Mouse (Mus musculus) kidney, embryonic 14.5 days (tissue): ENCODE measurements around the gene Nhlh1. TPM values are rescaled to one million over a fixed set of nuclear protein-coding genes. Genes with fewer than 3 reads are reported as not detected.

Source experiments
- ATAC-seq: fragments of 200-750 bp; cut with Nextera tagmentation; 2 replicates; pipeline ENCODE4 v1.8.0; 2017; ENCODE audit warnings: moderate number of reproducible peaks, mild to moderate bottlenecking, moderate TSS enrichment, moderate library complexity; ENCODE audit not compliant: low FRiP score, low TSS enrichment
- H3K27ac ChIP-seq: fragments of 300-500 bp; sonication (generic); 2 replicates; pipeline ENCODE4 v1.5.1; 2014; ENCODE audit warnings: low read depth, mild to moderate bottlenecking, low read length, moderate library complexity, mixed read lengths
- H3K27me3 ChIP-seq: fragments of 300-500 bp; sonication (generic); 2 replicates; pipeline ENCODE4 v1.6.1; 2014; ENCODE audit warnings: mild to moderate bottlenecking, low read length; ENCODE audit not compliant: control insufficient read depth, insufficient read depth
- H3K36me3 ChIP-seq: fragments of 300-500 bp; sonication (generic); 2 replicates; pipeline ENCODE4 v1.6.1; 2014; ENCODE audit warnings: low read length, mixed read lengths; ENCODE audit not compliant: control insufficient read depth, insufficient read depth
- H3K4me1 ChIP-seq: fragments of 300-500 bp; sonication (generic); 2 replicates; pipeline ENCODE4 v1.6.1; 2014; ENCODE audit warnings: low read length, mixed read lengths; ENCODE audit not compliant: control insufficient read depth, insufficient read depth
- H3K4me2 ChIP-seq: fragments of 300-500 bp; sonication (generic); replicated peaks from 2 replicates; pipeline ENCODE4 v1.6.1; 2014; ENCODE audit warnings: low read depth, mild to moderate bottlenecking, low read length
- H3K4me3 ChIP-seq: fragments of 300-500 bp; sonication (generic); 2 replicates; pipeline ENCODE4 v1.5.1; 2014; ENCODE audit warnings: mild to moderate bottlenecking, low read length
- H3K9ac ChIP-seq: fragments of 300-500 bp; sonication (generic); 2 replicates; pipeline ENCODE4 v1.6.1; 2014; ENCODE audit warnings: low read depth, mild to moderate bottlenecking, low read length, moderate library complexity
- H3K9me3 ChIP-seq: fragments of 300-500 bp; sonication (generic); 2 replicates; pipeline ENCODE4 v1.6.1; 2016; ENCODE audit warnings: low read length; ENCODE audit not compliant: control insufficient read depth
- WGBS: fragments of 180-500 bp; shearing (Covaris S2); extraction: QIAGEN DNeasy Blood & Tissue Kit; methylation state at CpG from one replicate; pipeline ENCODE4 v1.1.7; 2014; 5-methylcytosine and 5-hydroxymethylcytosine counted together
- polyA plus RNA-seq: library from polyadenylated mRNA; unstranded; fragments of >200 nt; fragmentation: Nextera tagmentation; extraction: Ambion mirVana; gene quantifications from 2 replicates; pipeline ENCODE4 v1.2.1, GENCODE M21; 2014

Gene Nhlh1
- polyA plus RNA-seq = not detected in 2 replicates

DNA sequence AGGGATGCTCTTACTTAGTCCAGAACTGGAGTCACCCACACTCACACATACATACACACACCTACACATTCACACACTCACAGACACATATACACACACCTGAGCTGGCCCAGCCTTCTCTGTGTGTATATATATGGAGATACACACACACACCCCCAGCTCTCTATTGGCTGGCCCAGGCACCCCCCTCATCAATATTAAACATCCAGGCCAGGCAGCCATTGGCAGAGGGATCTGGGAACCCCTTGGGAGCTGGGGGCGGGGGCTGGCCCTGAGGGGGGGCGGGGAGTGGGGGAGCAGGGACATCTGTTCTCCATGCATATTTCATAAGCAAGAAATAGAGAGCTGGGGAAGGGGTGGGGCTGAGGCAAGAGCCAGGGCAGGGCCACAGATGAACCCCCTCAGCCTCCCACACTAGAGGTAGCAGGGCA is at the start of gene Nhlh1:
TSS of gene Nhlh1 (minus strand) at position 83 of the 431 bp plus-strand sequence.
- H3K9ac ChIP-seq = no peak within 1 kb of the TSS
- H3K9me3 ChIP-seq = no peaks in the 10 kb centered on the region
- peaks cover 13% of the 10 kb centered on the region for H3K4me1 ChIP-seq
- no peak for ATAC-seq
- H3K4me2 ChIP-seq = no peak within 1 kb of the TSS
- H3K27ac ChIP-seq = no peak within 1 kb of the TSS
- no peaks in the 10 kb centered on the region for H3K36me3 ChIP-seq
- no peak within 1 kb of the TSS for H3K4me3 ChIP-seq
- WGBS = 50% methylated on average over 2 of the region's 2 CpGs
- peaks cover 9% of the 10 kb centered on the region for H3K27me3 ChIP-seq

DNA sequence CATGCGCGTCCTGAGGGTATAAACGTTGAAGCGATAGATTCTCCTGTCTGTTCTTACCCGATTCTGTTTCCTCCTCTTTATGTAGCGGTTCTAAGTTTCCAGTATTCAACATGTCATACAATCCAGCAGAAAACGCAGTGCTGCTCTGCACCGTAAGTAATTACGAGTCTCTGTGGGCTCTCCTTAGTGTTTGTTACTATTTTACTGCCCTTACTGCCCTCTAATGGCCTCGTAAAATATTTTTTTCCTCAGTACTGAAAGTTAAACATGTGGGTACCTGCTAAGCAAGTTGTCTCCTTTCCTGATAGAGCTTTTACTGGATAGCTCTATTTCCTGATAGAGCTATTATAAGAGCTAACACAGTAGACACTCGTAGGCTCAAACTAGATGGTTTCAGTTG is 47.7 kb upstream of the Nhlh1 start:
- Histone ChIP-seq H3K27ac (no peak overlapping the region), H3K4me2 (no peak overlapping the region), H3K36me3 (peaks cover 93% of the 10 kb centered on the region), H3K27me3 (no peaks in the 10 kb centered on the region), H3K4me3 (no peak overlapping the region), H3K4me1 (no peaks in the 10 kb centered on the region), H3K9me3 (no peaks in the 10 kb centered on the region), H3K9ac (no peak overlapping the region)
- WGBS = 78% methylated on average over 11 of the region's 11 CpGs
- no peak for ATAC-seq

DNA sequence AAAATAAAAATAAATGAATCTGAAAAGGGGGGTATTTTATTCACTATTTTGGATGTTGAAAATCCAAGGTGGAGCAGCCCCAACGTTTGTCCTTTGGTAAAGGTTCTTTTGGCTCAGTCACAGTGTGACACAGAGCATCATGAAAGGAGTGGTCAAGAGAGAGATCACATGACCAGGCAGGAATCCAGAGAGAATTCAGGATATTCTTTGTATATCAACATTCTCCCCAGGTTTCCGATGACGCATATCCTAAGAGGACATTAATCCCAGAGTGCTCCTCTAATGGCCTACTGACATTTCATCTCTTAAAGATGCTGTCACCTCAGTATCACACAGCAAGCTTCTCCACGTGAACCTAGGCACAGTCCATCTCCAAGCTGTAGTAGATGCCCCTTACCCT is 46.2 kb upstream of the Nhlh1 start:
- Histone ChIP-seq H3K4me1 (no peaks in the 10 kb centered on the region), H3K27me3 (no peaks in the 10 kb centered on the region), H3K4me3 (no peak overlapping the region), H3K9me3 (no peaks in the 10 kb centered on the region), H3K27ac (no peak overlapping the region), H3K9ac (no peak overlapping the region), H3K36me3 (peaks cover 90% of the 10 kb centered on the region), H3K4me2 (no peak overlapping the region)
- ATAC-seq = no peak
- 86% methylated on average over 4 of the region's 4 CpGs for WGBS

DNA sequence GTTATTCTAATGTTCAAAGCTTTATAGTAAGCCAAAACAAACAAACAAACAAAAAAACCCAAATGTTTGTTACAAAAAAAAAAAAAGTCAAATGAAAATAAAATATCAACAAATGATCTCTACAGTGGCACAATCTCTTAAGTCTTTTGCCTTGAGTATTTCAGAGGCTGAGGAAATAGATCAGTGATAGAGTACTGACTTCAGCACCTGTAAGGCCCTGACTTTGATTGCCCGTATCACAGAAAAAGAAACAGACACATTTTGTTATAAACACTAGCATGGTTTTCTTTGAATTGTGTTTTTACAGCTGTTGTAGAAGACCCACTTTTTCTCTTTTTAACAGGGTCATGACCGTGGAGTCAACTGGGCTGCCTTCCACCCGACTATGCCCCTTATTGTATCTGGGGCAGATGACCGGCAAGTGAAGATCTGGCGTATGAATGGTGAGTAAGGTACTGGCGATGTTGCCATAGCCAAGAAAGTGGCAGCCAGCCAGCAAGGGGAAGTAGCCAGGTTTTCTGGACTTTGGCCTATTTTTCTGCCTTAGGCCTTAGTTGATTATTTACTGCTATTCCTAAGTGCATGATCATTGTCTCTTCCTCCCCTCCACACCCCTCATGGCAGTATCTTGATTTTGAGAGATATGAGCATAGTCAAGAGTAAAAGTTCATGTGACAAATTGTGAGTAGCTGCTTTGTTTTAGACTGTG is 42.1 kb upstream of the Nhlh1 start:
- WGBS = 85% methylated on average over 6 of the region's 6 CpGs
- H3K27ac ChIP-seq = no peak overlapping the region
- no peak for ATAC-seq
- H3K4me2 ChIP-seq = no peak overlapping the region
- H3K36me3 ChIP-seq = peaks cover 85% of the 10 kb centered on the region
- no peak overlapping the region for H3K9ac ChIP-seq
- no peaks in the 10 kb centered on the region for H3K9me3 ChIP-seq
- no peak overlapping the region for H3K4me3 ChIP-seq
- no peaks in the 10 kb centered on the region for H3K27me3 ChIP-seq
- H3K4me1 ChIP-seq = no peaks in the 10 kb centered on the region

DNA sequence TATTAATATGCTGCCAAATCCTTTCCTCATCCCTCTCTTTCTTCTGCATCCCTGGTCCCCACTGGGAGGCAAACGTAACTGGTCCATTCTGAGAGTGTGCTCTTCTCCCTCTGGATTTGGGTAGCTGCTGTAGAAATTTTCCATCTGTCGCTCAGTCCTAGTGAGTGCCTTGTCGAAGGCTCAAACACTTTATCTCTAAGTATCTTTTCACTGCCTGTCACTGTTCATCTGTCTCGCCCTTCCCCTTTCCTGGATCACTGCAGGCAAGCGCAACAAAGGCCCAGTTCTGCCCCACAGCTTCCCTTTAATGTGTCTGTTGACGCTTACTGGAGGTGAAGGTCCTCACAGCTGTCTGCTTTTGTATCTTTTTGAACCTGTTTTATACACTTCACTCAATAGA is 37.8 kb upstream of the Nhlh1 start:
- Histone ChIP-seq H3K4me3 (no peak overlapping the region), H3K4me2 (no peak overlapping the region), H3K4me1 (no peaks in the 10 kb centered on the region), H3K9me3 (no peaks in the 10 kb centered on the region), H3K27me3 (no peaks in the 10 kb centered on the region), H3K9ac (no peak overlapping the region), H3K36me3 (peaks cover 84% of the 10 kb centered on the region), H3K27ac (no peak overlapping the region)
- 83% methylated on average over 6 of the region's 6 CpGs for WGBS
- no peak for ATAC-seq

DNA sequence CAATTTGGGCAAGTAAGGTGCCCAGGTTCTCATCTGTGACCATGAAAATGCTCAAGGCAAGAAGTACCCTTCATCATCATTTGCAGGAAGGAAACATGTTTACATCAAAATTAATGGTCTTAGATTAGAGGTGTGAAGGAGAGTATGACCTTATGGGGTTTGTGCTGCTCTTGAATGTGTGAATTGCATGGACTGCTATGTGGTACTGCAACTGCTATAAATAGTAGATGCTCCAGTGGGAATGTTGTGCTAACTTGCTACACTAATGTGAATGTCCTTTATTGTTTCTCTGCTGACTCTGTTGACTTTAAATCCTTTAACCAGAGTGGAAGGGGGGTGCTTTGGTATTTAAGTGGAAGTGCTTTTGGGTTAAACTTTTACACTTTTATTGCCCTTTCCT is 36.9 kb upstream of the Nhlh1 start:
- Histone ChIP-seq H3K4me3 (no peak overlapping the region), H3K4me1 (no peaks in the 10 kb centered on the region), H3K4me2 (no peak overlapping the region), H3K27ac (no peak overlapping the region), H3K36me3 (peaks cover 87% of the 10 kb centered on the region), H3K27me3 (no peaks in the 10 kb centered on the region), H3K9ac (no peak overlapping the region), H3K9me3 (no peaks in the 10 kb centered on the region)
- ATAC-seq = no peak

DNA sequence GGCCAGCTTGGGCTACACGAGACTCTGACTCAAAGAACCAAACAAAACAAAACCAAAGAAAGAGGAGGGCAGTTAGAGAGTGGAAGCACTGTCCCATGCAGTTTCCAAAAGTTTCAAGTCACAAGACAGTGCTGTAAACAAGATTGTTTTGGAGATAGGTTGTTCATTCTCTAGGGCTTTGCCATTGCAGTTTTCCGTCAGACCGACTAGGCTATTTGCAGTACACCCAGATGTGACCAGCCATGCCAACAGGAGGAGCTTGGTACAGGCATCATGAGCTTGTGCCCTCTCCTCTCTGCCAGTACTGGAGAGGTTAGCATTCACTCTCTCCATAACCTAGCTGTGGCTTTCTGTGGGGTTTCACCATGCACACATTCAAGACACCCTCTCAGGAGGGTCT is 36.1 kb upstream of the Nhlh1 start:
- Histone ChIP-seq H3K4me2 (no peak overlapping the region), H3K4me3 (no peak overlapping the region), H3K4me1 (no peaks in the 10 kb centered on the region), H3K27me3 (no peaks in the 10 kb centered on the region), H3K9me3 (no peaks in the 10 kb centered on the region), H3K36me3 (peaks cover 90% of the 10 kb centered on the region), H3K9ac (no peak overlapping the region), H3K27ac (no peak overlapping the region)
- no peak for ATAC-seq
- WGBS = 72% methylated on average over 3 of the region's 3 CpGs

DNA sequence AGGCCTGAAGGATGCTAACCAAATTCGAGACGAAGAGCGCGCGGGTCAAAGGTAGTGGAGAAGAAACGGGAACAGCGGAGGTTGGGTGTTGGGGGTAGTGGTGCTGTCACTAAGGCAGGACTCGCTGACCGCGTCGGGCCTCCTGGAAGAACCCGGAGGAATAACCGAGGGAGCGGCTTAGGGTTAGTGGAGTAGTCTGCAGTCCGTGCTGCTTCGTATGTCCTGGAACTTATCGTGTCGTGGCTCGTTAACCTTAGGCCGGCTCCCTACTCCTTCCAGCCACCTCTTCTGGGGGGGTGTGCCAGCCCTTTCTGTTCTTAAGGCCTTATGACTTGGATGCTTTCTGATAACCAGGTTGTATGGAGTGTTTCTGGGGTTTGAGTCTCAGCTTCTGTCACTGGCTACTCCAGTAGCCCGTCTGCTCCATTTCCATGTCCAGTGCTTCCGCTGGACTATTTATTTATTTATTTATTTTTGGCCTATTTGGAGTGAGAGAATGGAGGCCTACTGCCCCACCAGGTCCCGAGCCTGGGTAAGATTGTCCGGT is 25.6 kb upstream of the Nhlh1 start:
- no peaks in the 10 kb centered on the region for H3K9me3 ChIP-seq
- peak overlapping the region; percentile 86 for H3K9ac ChIP-seq
- WGBS = under 1% methylated on average over 23 of the region's 24 CpGs
- no peaks in the 10 kb centered on the region for H3K27me3 ChIP-seq
- ATAC-seq = peak; percentile 74
- peak overlapping the region; percentile 91 for H3K4me3 ChIP-seq
- peak overlapping the region; percentile 44 for H3K4me2 ChIP-seq
- peaks cover 27% of the 10 kb centered on the region for H3K36me3 ChIP-seq
- 0 out of 2 replicates have a peak, but pooled peaks cover 6% of the 10 kb centered on the region for H3K4me1 ChIP-seq
- H3K27ac ChIP-seq = peak overlapping the region; percentile 73; the same call in 1 of the 2 replicates

DNA sequence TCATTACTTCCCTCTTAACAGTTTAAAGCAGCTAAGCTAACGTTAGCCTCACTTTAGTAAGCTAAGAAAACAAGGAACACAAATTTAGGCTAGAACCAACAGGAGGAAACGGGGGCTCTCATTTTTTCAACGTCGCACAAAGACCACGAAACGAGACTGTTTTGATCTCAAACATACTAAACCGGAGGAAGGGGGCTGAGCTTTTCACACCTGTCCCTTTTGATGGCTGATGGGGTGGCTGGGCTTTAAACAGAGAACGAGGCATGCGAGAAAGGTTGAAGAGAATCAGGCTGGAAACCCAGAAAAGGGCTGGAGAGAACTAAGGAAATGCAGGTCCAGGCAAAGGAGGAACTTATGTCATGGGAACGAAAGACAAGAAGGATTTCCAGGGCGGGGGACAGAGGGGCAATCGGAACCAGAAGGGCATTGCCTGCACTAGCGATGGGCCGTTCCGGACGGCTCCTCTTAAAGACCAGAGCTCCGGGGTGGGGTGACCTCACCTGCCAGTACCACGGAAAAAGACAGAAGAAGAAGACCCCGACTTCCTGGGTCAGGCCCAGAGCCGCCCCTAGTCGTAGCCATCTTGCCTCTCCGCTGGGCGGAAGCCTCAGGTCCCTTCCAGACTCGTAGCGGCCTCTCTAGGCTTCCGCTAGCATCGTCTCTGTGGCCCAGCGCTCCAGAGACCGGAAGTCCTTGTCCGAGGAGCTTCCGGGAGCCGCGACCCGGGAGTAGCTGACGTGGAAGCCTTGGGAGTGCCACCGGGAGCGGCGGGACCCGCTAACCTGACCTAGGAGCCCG is 24.9 kb upstream of the Nhlh1 start, which contains the start of the genes Copa and Ncstn:
TSS of gene Copa (plus strand) at position 429 of the 798 bp plus-strand sequence.
TSS of gene Ncstn (minus strand) at position 695 of the 798 bp plus-strand sequence.
- Histone ChIP-seq H3K27ac (peak within 1 kb of the TSS; percentile 73), H3K4me1 (0 out of 2 replicates have a peak, but pooled peaks cover 6% of the 10 kb centered on the region), H3K36me3 (peaks cover 29% of the 10 kb centered on the region), H3K9ac (peak within 1 kb of the TSS; percentile 86), H3K4me3 (peak within 1 kb of the TSS; percentile 91), H3K9me3 (no peaks in the 10 kb centered on the region), H3K4me2 (peak within 1 kb of the TSS; percentile 44), H3K27me3 (no peaks in the 10 kb centered on the region)
- WGBS = under 1% methylated on average over 40 of the region's 40 CpGs
- peak; percentile 98 for ATAC-seq
